10 mouse cellular contexts compared by ENCODE assay signal in the genomic region with DNA sequence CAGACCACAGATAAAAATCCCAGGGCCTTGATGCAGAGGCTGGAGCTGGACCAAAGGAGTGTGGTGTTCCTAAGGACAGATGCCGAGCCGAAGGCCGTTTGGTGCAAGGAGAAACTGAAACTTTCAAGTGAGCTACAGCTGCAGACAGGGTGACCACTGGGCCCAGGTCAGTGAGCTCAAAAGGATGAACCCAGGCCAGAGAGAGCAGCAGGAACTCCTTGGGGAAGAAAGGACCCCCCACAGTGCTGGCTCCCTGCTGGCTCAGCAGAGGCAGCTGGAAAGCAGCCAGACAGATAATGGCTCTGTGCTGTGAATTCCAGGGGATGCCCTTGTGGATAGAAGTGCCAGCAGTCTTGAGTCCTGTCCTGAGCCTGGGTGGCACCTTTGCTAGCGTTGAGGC. TPM values are rescaled to one million over a fixed set of nuclear protein-coding genes. Genes with fewer than 3 reads are reported as not detected.
DNase-seq lines count a peak whose midpoint lies in the region; ATAC-seq and TF ChIP-seq lines count a peak whose summit lies in the region.
"Had no signal": no experiment of that assay in that cellular context is flagged by ENCODE, and none has a peak within 500 bp of the region (broad histone marks: within the 10 kb centered on the region; RNA-seq: fewer than 3 reads in every experiment).

No protein-coding gene starts in this region.

- no peaks in the 10 kb centered on the region for H3K36me3 ChIP-seq in heart, embryonic 12.5 days
- H3K36me3 ChIP-seq: embryonic facial prominence, embryonic 13.5 days; limb, embryonic 13.5 days had no signal

- no peak for TF ChIP-seq CTCF in cerebellum, adult 2 months (IDR thresholded peaks at IDR 0.05; ENCODE audit: borderline replicate concordance, insufficient read depth, low read depth, low read length)

- no peak for TF ChIP-seq POLR2A in cerebellum, adult 2 months (IDR thresholded peaks at IDR 0.05; ENCODE audit: borderline replicate concordance, insufficient read depth, low read length)

- ATAC-seq in heart, embryonic 12.5 days (ENCODE audit: insufficient number of reproducible peaks, low FRiP score), result 0 out of 2 replicates have a peak, but pooled peaks have one; percentile 22

- no peak overlapping the region for H3K9ac ChIP-seq in heart, embryonic 12.5 days
- H3K9ac ChIP-seq: embryonic facial prominence, embryonic 13.5 days; limb, embryonic 13.5 days had no signal

- no peaks in the 10 kb centered on the region for H3K9me3 ChIP-seq in heart, embryonic 12.5 days (replicated peaks)
- H3K9me3 ChIP-seq: embryonic facial prominence, embryonic 13.5 days; limb, embryonic 13.5 days had no signal

- peaks cover 48% of the 10 kb centered on the region for H3K4me1 ChIP-seq in heart, embryonic 12.5 days (replicated peaks)
- no peaks in the 10 kb centered on the region for H3K4me1 ChIP-seq in cerebellum, adult 2 months (ENCODE audit: control insufficient read depth, insufficient read depth, low read length)

- H3K27me3 ChIP-seq in heart, embryonic 12.5 days (replicated peaks), result peaks cover 29% of the 10 kb centered on the region
- no peaks in the 10 kb centered on the region for H3K27me3 ChIP-seq in cerebellum, adult 2 months (ENCODE audit: control insufficient read depth, insufficient read depth, low read length)

- no peak overlapping the region for H3K27ac ChIP-seq in heart, embryonic 12.5 days (ENCODE audit: poor library complexity, severe bottlenecking)
- no peak overlapping the region for H3K27ac ChIP-seq in cerebellum, adult 2 months (ENCODE audit: insufficient read depth, low read length)
- H3K27ac ChIP-seq: embryonic facial prominence, embryonic 13.5 days; limb, embryonic 13.5 days had no signal

- peak; percentile 24 for DNase-seq in embryo, embryonic 11 days
- no peak for DNase-seq in embryo, embryonic 10 days (ENCODE audit: low spot score)
- DNase-seq in 3T3-L1 (ENCODE audit: low read depth, low spot score), result peak; percentile 52
- DNase-seq in kidney, postnatal 4 days, result peak; percentile 66 to 78
- no peak for DNase-seq in B cell, adult 2 months
- no peak for DNase-seq in left cerebral cortex, adult 18-20 months (ENCODE audit: low spot score in 2 of 2)
- DNase-seq in cerebellum, adult 2 months, result no peak

- WGBS in heart, embryonic 12.5 days, result 38% methylated on average over 4 of the region's 4 CpGs
- 59% methylated on average over 4 of the region's 4 CpGs for WGBS in cerebellum, adult 2 months

- H3K4me2 ChIP-seq in heart, embryonic 12.5 days, result no peak overlapping the region
- H3K4me2 ChIP-seq: embryonic facial prominence, embryonic 13.5 days; limb, embryonic 13.5 days had no signal

- no peak overlapping the region for H3K4me3 ChIP-seq in heart, embryonic 12.5 days
- H3K4me3 ChIP-seq in cerebellum, adult 2 months (replicated peaks; ENCODE audit: insufficient read depth, low read depth, low read length), result no peak overlapping the region
- H3K4me3 ChIP-seq: embryonic facial prominence, embryonic 13.5 days; limb, embryonic 13.5 days had no signal

RNA-seq across cellular contexts. Expression of a gene that starts 3.7 kb away (rescaled TPM):
- polyA plus RNA-seq in heart, embryonic 12.5 days (2016; fragmentation: Nextera tagmentation; extraction: Ambion mirVana), result 0.49 and 0.79 TPM in 2 replicates
- total RNA-seq in left cerebral cortex, adult 18-20 months (2021), result under 1 TPM; 0.16 to 0.67 TPM
- polyA plus RNA-seq in cerebellum, adult 2 months (2012; rRNA removed), result 0.44 and 0.64 TPM in 2 replicates

Comparison
In these comparisons a context has a peak if more than half of its experiments do, and no peak if none do; other contexts are left out.
1. DNase-seq: peak in embryo, embryonic 11 days (single experiment), 3T3-L1 (single experiment) and kidney, postnatal 4 days (2 of 2); none in embryo, embryonic 10 days (single experiment), B cell, adult 2 months (0 of 2), left cerebral cortex, adult 18-20 months (0 of 2) and cerebellum, adult 2 months (0 of 2).